Mouse (Mus musculus) cerebellum, postnatal 14 days (tissue): ENCODE results near the gene Zfp319.
A peak's percentile ranks its signal among the peaks of the same experiment; 100 is the strongest.

Experiments
- DNase-seq, 2 experiments: peaks; one replicate each; pipeline ENCODE4 v3.0.0; 2021; ENCODE audit warnings: mixed read lengths in 2 of 2

The Zfp319 gene

DNA sequence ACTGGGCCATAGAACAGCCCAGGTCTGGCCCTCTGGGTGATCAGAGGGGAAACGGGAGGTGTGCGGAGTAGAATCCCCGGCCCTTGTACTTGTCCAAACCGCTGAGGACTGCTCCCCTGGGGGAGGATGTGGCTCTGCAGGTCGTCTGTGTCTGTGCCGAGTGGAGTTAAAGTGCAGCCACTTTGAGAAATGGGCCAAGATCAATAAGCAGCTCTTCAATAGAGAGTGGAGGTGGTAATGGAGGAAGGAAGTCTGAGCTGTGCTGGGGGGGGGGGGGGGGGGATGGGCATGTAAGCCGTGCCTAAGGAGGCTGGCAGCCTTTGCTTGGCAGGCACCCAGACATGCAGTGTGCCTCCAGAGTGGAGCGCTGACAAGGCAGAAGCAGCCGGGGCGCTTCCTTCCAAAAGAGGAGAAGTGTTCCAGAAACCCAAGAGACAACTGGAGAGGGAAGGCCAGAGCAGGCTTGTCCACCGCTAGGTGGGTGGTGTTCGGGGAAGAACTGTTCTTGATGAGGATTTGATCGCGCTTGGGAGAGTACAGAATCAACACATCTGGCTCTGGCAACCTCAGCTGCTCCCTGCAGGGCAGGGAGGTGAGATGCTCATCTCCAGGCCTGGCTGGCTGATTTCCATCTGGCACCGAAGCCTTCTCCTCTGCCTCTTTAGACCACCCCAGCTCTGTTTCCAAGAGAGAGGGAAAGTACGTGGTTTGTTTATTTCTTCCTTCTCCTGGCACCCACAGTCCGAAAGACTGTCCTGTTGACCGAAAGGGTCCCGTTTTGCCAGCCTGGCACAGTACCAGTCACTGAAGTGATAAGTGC is 17.3 kb upstream of the Zfp319 start:
- DNase-seq, result peak; percentile 77 to 83

DNA sequence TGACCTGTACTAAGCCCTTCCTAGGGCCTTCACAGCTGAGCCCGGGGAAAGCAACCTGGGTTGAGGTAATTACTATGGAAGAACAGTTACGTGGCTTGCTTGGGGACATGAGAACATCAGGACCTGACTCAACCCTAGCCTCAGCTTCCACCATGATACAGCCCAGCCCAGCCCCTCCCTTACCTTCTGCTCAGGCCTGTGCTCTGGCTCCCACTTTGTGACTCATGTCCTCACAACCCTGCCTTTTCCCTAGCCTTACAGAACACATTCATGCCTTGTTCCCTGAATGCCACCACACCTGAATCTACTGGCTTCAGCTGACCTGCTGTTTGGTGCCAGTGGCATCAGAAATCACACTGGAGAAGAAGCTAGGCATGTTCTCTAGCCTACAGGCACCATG is 16.6 kb upstream of the Zfp319 start:
- DNase-seq, result no peak

DNA sequence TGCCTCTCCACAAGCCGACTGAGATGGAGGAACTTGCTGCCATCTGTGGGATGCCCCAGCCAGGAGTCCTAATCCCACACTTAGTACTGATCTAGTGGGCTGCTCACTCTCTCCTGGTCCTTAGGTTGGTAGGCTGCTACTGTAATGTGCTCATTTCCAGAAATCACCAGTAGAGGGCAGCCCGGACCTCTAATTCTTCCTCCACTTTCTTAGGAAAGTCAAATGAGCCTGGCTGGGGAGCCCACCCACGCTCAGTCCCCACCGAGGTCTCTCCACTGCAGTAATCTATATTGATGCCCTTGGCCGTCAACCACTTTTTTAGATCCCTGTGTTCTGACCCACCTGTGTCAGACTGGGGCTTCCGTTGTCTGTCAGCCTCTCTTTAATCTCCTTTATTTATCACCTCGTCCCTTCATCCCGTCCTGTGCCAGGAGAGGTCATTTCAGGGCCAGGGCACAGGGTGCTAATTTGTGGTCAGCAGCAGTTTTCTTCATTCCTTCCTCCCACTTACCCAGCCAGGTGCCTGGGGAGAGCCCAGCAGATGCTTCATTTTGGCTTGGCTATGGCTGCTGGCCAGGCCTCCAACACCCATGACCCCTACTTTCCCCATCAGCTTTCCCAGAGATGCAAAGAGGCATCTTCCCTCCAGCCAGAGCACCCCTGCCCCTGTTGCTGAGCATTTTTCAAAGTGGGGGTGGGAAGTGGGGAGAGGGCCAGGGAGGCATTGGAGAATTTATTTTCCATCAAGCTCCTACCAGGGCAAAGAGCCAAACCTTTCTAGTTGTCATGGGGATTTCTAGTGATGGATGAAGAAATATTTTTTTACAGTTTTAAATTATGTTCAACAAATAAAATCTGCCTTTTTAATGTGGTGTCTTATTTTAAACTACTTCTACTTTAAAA is 15.1 kb upstream of the Zfp319 start:
- peak; percentile 88 to 93 for DNase-seq

GRCm38 (mm10) chr8:95344668-95345067 is 12.9 kb upstream of the Zfp319 start:
- no peak for DNase-seq

- no peak for DNase-seq
Measured at GRCm38 (mm10) chr8:95341721-95342120, 10.0 kb upstream of the Zfp319 start.

- DNase-seq, result no peak
Measured at GRCm38 (mm10) chr8:95336363-95336762, 4.6 kb upstream of the Zfp319 start.

- no peak for DNase-seq
Measured at GRCm38 (mm10) chr8:95335706-95336105, 4.0 kb upstream of the Zfp319 start.

DNA sequence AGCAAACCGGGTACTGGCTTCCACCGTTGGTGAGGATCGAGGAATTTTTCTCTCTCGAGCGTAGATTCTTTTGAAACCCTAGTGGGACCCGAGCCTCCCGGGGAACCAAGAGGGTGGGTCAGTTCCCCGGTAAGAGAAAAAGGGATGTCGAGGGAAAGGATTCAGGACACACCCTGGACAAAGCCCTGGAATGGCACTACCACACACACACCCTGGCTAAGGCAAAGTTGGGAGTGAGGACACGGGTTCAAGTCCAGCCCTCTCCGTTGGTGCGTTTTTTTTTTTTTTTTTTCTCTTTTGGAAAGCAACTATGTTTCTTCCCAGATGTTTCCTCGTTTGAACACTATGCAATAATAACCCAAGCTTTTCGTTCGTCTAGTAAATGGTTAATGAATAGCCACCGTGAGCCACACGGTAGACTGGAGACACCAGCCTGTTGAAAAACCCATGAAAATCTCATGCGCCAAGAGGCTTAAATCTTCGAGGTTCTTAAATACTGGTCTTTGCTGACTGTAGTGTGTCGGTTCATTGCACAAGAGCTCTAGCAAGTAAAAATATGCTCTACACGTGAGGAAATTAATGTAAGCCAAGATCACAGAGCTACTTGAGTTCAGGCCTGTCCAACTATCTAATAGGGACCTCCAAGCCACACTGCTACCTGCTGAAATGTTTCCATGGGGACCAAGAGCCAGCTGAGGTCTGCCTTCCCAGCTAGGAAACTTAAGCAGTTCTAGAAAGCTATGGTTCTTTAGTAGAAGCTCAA is 868 bp upstream of the Zfp319 start:
- no peak for DNase-seq

- no peak for DNase-seq
Measured at GRCm38 (mm10) chr8:95331156-95331719, 512 bp downstream of the Zfp319 start.

DNA sequence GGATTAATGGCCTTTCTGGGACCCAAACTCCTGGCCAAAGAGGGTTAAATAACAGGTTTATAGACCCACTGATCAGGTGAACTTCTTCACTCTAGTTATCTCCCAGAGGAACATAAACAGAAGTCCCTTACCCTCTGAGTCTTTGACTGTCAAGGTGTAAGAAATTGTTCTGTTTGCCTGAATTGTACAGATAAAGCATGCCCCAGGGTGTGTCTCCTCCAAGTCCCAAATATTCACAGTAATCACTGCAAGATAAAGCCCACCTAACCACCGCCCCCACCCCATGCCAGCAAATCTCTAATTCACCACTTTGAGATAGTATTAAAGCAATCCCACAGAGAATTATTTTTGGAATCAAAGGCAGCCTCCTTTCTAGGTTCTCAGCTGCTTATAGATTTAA is 1.4 kb downstream of the Zfp319 start:
- DNase-seq, result no peak

GRCm38 (mm10) chr8:95327866-95328465 is 3.8 kb downstream of the Zfp319 start:
- DNase-seq, result no peak

DNA sequence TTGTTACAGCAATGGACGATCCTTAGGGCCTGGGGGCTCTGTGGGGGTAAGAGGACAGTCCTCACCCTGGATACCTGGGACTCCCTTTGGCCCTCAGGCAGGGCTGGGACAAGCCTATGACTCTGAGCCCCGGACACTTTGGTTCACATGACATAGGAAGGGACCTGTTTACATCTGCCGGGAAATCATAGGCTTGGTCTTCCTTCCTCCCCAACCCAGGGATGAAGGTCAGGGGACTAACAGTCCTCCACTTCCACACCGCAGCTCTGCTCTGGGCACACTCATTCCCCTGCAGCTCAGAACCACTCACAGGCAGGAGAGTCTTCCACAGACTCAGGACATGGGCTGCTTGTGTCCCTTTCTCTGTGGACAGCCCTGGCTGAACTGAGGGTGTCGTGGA is 4.9 kb downstream of the Zfp319 start:
- DNase-seq, result no peak

DNA sequence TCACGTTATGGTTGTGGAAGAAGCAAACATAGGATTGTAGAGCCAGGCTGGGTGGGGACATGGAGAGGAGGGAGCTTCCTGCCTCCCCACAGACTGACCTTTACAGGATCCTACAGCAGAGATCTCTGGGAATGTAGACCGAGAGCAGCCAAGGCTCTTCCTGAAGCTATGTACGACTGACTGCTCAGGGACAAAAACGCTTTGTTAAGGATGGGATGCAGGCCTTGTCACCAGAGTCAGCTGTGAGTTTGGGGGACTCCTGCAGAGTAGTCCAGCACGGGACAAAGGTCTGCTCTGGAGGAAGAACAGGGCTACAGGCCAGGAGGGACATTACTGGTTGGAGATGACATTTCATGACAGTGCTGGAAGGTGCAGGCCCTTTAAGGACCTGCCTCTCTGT is 7.1 kb downstream of the Zfp319 start:
- DNase-seq, result no peak

- no peak for DNase-seq
Measured at GRCm38 (mm10) chr8:95323201-95323600, 8.5 kb downstream of the Zfp319 start.

GRCm38 (mm10) chr8:95320224-95321139 is 11.3 kb downstream of the Zfp319 start:
- peak; percentile 68 to 77 for DNase-seq

DNA sequence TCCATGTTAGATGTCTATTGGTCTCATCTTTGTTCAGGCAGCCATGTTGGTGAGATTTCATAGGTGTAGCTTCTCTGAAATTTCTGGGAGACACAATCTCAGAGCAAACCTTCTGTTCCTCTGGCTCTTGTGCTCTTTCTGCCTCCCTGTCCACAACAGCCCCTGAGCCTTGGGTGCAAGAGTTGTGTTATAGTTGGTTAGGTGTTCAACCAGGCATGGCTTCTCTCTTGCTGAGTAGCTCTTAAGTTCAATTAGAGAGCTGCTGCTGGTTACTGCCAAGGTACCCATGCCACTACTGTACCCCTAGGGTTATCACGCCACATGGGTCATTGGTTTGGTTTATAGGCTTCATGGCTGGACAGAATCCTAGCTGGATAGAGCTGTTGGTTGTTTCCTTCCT is 16.4 kb downstream of the Zfp319 start:
- no peak for DNase-seq

GRCm38 (mm10) chr8:95314707-95315106 is 17.0 kb downstream of the Zfp319 start:
- no peak for DNase-seq

DNA sequence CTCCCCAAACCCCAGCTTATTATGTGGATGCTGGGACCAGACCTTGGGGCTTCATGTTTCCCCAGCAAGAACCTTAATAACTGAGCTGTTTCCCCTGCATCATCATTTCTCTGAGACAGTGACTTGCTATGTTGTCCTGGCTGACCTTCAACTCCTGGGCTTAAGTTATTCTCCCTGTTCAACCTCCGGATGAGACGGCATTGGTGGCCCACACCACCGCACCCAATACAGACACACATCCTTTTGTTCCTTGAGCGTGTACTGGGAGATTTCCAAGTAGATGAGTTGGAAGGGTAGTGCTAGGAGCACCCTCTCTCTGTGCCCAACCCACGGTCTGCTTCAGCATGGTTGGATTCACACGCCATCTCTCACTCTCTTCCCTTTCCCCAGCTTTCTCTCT is 17.9 kb downstream of the Zfp319 start:
- no peak for DNase-seq

- DNase-seq, result no peak
Measured at GRCm38 (mm10) chr8:95312836-95313235, 18.9 kb downstream of the Zfp319 start.

GRCm38 (mm10) chr8:95310342-95310970 is 21.3 kb downstream of the Zfp319 start, which contains the start of gene Tepp:
Gene Tepp, plus strand, starts transcription at chr8:95310566.
- DNase-seq, result no peak

- no peak for DNase-seq
Measured at GRCm38 (mm10) chr8:95306431-95306830, 25.3 kb downstream of the Zfp319 start, which contains the start of gene Cngb1. Gene Cngb1, minus strand, starts transcription at chr8:95306585.
